Mouse (Mus musculus) gastrocnemius, adult 18-20 months (tissue): ENCODE results near the gene Atg3. TPM values are rescaled to one million over a fixed set of nuclear protein-coding genes. Genes with fewer than 3 reads are reported as not detected.

Experiments used
- DNase-seq: peaks from one replicate; pipeline ENCODE4 v3.0.0; 2021; ENCODE audit warnings: low spot score
- total RNA-seq, 2 experiments: library from RNA; stranded (reverse); gene quantifications; 2 replicates each; pipeline ENCODE4 v1.2.3; 2021

The Atg3 gene
- total RNA-seq, 2 experiments from 2014 or later: 19.8 to 26.0 TPM

DNA sequence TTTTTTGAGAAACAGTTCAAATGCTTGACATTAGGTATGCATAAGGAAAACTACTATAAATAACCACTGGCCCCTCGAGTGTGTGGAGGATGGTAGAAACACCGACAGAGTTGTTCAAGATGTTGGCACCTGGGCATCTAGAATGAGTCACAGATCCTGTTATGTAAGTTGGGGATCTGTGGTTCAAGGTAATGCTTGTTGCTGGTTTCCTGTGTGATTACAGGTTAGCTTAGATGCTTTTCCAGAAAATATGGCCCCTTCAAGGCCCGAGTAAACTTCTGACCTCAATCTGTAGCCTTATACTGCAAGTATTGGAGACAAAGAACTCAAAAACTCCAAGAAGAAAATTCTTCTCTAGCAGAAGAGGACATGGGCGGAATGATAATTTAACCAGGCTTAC lies 45.9 kb downstream of the Atg3 start:
- DNase-seq: no peak

DNA sequence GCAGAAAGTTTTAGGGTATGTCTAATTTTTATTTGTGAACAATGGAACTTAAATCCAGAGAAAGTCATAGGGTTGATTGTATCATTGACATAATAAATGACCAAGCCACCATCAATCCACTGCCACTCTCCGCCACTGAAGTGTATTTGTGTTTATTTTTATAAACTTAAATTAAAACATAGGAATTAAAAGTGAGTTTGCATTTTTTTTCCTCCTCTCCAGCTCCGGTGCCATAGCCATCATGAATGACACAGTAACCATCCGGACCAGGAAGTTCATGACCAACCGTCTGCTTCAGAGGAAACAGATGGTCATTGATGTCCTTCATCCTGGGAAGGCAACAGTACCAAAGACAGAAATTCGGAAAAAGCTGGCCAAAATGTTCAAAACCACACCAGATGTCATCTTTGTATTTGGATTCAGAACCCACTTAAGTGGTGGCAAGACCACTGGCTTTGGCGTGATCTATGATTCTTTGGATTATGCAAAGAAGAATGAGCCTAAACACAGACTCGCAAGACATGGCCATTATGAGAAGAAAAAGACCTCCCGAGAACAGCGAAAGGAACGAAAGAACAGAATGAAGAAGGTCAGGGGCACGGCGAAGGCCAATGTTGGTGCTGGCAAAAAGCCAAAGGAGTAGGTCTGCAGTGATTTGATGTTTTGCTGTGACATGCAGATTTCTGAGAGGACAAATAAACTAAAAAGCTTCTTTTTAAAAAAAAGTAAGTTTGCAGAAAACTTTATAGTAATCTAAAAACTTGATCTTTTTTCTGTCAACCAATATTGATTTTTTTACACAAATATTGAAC lies 46.5 kb downstream of the Atg3 start:
- no peak for DNase-seq

DNA sequence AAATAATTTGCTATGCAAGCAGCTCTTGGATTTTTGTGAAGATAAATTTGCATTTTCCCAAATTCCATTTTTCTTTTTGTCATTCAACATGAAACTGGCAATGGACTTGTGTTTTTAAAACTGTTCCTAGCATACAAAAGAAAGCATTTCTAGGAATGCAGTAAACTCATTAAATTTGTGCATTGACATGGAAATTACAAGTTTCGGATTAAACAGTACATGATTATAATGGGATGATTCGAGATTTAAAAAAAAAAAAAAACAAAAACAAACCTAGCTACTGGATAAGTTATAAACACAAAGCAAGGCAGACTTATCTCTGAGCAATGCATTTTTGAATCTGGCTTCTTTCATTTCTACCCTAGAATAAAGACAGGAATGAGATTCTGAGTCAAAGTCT lies 63.4 kb downstream of the Atg3 start:
- no peak for DNase-seq

DNA sequence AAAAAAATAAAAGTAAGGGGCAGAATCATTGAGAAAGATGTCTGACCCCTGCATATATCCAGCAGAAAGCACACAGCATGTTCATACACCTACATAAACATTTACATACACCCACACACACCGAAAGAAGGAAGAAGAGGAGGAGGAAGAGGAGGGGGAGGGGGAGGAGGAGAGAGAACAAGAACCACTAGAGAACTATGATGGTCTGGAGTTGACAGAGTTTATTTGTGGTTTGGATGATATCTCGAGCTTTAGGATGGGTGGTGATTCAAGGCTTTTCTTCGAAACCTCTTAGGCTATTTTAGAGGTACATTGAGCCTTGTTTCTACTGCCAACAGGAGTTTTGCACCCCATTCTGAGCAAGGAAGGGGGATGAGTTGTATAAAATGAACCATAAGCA lies 64.2 kb downstream of the Atg3 start:
- DNase-seq: no peak

DNA sequence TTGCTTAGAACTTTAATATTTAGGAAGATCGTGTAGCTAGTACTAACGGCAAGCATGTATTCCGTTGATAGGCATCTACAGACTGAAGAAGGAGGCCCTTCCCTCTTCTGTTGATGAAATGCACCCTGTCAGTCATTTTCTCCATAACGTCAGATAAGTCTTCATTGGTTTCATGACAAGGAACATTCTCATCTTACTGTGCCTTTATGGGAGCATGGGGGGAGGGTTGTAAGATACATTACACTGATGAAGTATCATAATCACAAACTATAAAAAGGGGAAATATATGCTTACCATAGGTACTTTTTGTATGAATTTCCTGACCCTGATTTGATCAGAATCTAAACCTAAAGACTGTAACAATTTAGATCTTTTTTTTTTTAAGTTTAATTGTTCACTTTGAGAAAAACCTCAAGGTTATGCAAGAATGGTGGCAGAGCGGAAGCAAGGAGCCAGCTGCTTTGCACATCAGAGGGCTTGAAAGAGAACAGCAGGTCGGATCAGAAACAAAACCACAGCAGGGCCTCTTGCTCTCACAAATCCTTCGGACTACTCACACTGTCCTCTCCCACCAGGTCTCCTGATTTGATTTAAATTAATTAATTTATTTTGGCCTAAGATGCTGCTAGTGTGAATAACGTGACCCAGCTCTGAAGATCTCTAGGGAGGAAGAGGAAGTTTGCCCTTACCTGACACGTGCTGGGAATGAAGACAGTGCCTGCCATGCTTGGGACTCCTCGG lies 65.2 kb downstream of the Atg3 start, which contains the start of gene Btla:
Gene Btla, plus strand, starts transcription at position 668 of the 741 bp plus-strand sequence.
- no peak for DNase-seq

DNA sequence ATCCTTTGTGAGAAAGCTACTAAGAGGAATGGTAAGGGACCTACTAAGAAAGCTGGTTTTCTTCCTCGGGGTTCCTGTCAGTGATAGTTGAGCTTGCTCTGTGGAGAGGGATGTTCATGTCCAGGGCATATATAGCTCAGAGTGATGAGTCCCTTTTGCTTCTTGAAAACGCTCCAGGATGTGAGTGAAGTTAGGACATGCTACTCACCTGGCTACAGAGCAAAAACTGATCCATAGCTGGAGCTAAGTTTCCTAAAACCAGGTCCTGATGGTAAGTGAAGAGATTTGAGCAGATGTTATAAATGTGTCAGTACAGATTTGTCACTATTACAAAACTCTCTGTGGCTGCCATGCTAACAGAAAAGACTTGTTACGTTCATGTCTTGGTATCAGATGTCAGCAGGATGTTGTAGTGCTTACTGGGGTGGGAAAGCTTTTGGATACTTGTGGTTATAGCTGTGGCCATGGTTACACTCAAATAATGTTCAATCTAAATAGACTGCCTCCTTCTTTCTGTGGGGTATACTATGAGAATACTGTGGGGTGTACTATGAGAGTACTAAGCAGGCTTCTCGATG lies 65.9 kb downstream of the Atg3 start:
- no peak for DNase-seq

DNA sequence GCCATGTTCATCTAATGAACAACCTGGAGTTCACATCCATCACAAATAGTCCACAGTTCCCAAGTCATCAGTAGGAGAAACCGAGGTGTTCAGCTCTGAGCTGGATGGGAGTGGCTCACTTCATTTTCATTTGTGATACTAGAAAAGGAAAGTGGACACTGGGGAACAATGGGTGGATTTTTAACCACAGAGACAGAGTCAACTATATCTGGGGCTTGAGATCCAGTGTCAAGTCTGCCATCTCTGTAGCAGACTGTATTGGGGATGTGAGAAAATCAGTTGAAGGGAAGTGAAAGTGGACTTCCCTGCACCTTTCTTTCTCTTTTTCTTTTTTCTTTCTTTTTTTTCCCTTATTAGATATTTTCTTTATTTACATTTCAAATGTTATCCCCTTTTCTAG lies 68.4 kb downstream of the Atg3 start:
- DNase-seq: no peak

DNA sequence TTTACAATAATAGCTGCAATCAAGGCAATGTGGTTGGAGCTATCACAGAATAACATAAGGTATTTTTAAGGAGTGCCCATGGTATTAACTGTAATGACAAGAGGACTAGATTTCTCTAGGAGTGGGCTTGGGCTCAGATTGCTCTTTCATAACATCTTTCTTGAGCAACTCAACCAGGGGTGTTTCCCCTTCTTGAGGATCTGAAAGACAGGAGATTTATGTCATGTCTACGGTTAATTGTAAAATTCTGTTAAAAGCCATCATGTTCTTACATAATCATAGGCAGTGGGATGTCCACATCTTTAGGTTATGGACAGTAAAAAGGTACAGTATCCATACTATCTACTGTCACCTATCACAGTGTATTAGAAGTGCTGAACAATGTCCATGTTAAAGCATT lies 72.7 kb downstream of the Atg3 start:
- DNase-seq: no peak

DNA sequence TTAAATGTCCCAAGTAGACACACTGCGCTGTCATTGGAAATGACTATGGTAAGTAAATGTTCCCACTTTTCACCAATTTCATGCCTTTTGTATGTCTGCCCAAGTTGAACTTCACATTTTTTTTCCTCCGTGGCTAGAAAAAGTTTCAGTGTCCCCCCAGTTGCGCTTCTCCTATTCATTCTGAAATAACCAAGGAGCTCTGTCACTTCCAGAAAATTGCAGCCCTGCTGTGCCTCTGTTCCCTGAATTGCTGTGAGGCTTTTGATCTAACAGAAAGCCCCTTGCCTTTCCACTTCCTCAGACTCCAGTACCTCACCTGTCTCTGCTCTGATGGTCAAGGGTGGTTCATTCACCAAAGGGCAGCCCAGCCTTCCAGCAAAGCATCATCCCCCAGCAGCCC lies 74.4 kb downstream of the Atg3 start:
- DNase-seq: no peak

Other genes with a start within 250 kb of the Atg3 start
- not detected for gene Cd200r3, start 215.1 kb upstream of the Atg3 start, total RNA-seq
- 10 to 100 TPM; 13.2 to 26.4 TPM for gene Ccdc80, start 65.4 kb upstream of the Atg3 start, total RNA-seq
- gene Slc35a5, start 79 bp upstream of the Atg3 start, total RNA-seq: 1 to 10 TPM; 2.4 to 3.5 TPM
- gene Btla, start 65.5 kb downstream of the Atg3 start, total RNA-seq: under 1 TPM; 0.14 to 0.23 TPM